Mouse (Mus musculus): ENCODE data around the gene Cep55. TPM values are rescaled to one million over a fixed set of nuclear protein-coding genes. Genes with fewer than 3 reads are reported as not detected.

Cep55 gene
- polyA plus RNA-seq (2012; rRNA removed), result 0.61 and 0.84 TPM in 2 replicates

DNA sequence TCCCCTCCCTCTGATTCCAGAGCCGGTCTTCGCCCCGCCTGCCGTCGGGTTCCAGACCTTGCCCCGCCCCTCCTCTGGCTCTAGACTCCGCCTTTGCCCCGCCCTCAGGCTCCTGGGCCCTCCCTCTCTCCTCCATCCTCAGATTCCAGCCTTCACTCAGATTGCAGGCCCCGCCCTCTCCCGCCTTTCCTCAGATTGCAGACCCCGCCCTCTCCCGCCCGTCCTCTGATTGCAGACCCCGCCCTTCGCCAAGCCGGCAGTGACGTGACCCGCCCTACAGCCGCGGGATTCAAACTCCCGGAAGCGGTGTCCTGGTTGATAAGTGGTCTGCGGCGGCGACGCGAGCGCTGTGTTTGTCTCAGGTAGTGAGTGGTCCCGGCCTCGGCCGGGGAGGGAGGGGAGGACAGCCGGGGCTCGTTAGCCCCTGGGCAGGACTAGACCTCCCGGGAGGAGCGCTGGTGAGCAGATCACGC, at the start of gene Cep55:
Gene Cep55, plus strand, starts transcription at position 292 of the 473 bp plus-strand sequence.

GRCm38 (mm10) chr19:38043281-38043981, 11.4 kb upstream of the Cep55 start, which contains the start of gene Myof:
Myof (minus strand) TSS chr19:38043577.

DNA sequence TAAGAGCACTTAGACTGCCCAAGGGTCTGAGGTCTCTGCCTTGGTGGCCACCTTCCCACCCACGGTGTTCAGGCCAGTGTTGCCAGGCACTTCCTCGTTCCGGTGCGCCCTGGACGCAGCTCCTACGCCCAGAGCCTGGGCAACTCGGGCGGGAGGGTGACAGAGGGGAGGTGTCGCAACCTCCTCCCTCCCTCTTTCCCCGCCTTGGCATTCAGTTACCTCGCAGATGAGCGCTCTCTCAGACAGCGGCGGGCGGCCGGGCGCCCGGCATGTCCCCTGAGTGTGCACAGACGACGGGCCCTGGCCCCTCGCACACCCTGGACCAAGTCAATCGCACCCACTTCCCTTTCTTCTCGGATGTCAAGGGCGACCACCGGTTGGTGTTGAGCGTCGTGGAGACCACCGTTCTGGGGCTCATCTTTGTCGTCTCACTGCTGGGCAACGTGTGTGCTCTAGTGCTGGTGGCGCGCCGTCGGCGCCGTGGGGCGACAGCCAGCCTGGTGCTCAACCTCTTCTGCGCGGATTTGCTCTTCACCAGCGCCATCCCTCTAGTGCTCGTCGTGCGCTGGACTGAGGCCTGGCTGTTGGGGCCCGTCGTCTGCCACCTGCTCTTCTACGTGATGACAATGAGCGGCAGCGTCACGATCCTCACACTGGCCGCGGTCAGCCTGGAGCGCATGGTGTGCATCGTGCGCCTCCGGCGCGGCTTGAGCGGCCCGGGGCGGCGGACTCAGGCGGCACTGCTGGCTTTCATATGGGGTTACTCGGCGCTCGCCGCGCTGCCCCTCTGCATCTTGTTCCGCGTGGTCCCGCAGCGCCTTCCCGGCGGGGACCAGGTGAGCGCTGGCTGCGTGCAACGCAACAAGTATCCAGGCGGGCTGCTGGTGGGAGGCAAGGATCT, 42.3 kb downstream of the Cep55 start, which contains the start of gene Ffar4:
Gene Ffar4, plus strand, starts transcription at position 214 of the 901 bp plus-strand sequence.

Other genes starting within 250 kb of the Cep55 start
- gene Myof, start 11.4 kb upstream of the Cep55 start, polyA plus RNA-seq (2012; rRNA removed), result 7.1 TPM in 2 replicates
- gene Ffar4, start 42.1 kb downstream of the Cep55 start, polyA plus RNA-seq (2012; rRNA removed), result 2.4 and 5.5 TPM in 2 replicates
- 8.1 and 10.7 TPM in 2 replicates for gene Rbp4, start 70.3 kb downstream of the Cep55 start, polyA plus RNA-seq (2012; rRNA removed)
- not detected in 2 replicates for gene Pde6c, start 77.8 kb downstream of the Cep55 start, polyA plus RNA-seq (2012; rRNA removed)
- 0.33 and 1.0 TPM in 2 replicates for gene Fra10ac1, start 169.1 kb downstream of the Cep55 start, polyA plus RNA-seq (2012; rRNA removed)
- gene Lgi1, start 209.5 kb downstream of the Cep55 start, polyA plus RNA-seq (2012; rRNA removed), result 0.03 and 0.09 TPM in 2 replicates

Measured in stomach, adult 2 months (tissue).